8 mouse cellular contexts compared by ENCODE assay signal in the genomic region with DNA sequence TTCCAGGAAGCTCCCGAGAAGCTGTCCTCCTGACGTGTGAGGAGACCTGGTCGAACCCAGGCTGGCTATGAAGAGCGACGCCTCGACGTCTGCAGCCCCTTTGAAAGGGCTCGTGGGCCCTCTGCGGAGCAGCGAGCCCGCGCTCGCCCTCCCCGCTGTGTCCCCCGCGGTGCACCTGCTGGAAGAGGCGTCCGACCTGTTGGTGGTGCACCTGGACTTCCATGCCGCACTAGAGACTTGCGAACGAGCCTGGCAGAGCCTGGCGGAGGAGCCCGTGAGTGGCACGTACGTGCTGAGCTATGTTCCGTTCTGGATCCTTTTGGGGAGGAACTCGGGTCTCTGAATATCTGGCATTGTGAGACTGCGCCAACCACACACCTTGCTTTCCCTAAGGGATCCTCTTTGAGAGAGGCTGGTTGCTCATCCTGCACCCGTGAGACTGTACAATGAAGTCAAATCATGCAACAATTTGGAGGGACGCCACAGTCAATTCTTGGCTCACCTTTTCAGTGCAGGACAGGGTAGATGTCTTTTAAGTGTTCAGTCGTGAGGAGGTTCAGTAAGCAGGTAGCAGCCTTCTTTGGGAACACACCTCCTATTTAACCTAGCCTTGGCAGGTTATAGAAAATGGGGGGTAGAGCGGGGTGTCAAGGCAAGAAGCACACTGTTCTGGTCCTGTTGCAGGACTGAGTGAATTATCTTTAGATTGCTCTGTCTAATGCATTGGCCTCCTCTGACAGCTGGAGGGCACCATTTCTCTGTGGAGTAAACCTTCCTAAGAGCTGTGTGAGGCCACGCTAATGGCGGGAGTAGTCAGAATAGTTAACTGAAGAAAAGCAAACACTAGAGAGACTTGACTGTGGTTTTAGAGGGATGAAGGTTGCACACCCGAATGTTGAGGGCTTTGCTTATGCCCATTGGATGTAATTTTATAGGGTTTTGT. TPM values are rescaled to one million over a fixed set of nuclear protein-coding genes. Genes with fewer than 3 reads are reported as not detected.
DNase-seq lines count a peak whose midpoint lies in the region; ATAC-seq lines count a peak whose summit lies in the region.

No protein-coding gene starts in this region.

- no peaks in the 10 kb centered on the region for H3K9me3 ChIP-seq in forebrain, embryonic 10.5 days
- no peaks in the 10 kb centered on the region for H3K9me3 ChIP-seq in hindbrain, embryonic 11.5 days (ENCODE audit: control insufficient read depth, low read length)

- peak; percentile 57 to 83 for DNase-seq in adrenal gland, adult (ENCODE audit: inconsistent age in 2 of 2, low spot score in 1 of 2)
- DNase-seq in adrenal gland, postnatal 4 days (ENCODE audit: low spot score in 2 of 2): no peak
- DNase-seq in c-Kit-positive CD71-positive TER-119-negative erythroid progenitor cells, embryonic 14.5 days (ENCODE audit: low read depth): peak; percentile 76
- peak; percentile 32 for DNase-seq in forebrain, embryonic 10.5 days (ENCODE audit: extremely low spot score, low spot score)
- DNase-seq in hindbrain, embryonic 11.5 days (ENCODE audit: low spot score): peak; percentile 57
- peak; percentile 10 to 20 for DNase-seq in layer of hippocampus, postnatal 36 days
- DNase-seq in lung, postnatal 4 days: peak; percentile 59 to 78
- peak; percentile 52 for DNase-seq in right cerebral cortex, postnatal 14 days

- H3K4me2 ChIP-seq in hindbrain, embryonic 11.5 days (replicated peaks; ENCODE audit: low read depth, low read length): peak overlapping the region; percentile 93

- H3K36me3 ChIP-seq in forebrain, embryonic 10.5 days (replicated peaks): peaks cover 18% of the 10 kb centered on the region
- H3K36me3 ChIP-seq in hindbrain, embryonic 11.5 days (ENCODE audit: control insufficient read depth, insufficient read depth, low read length): no peaks in the 10 kb centered on the region

- peak overlapping the region; percentile 76 for H3K4me3 ChIP-seq in forebrain, embryonic 10.5 days
- peak overlapping the region; percentile 53 for H3K4me3 ChIP-seq in hindbrain, embryonic 11.5 days (ENCODE audit: low read depth, low read length)

- H3K4me1 ChIP-seq in forebrain, embryonic 10.5 days: peaks cover 29% of the 10 kb centered on the region
- H3K4me1 ChIP-seq in hindbrain, embryonic 11.5 days (replicated peaks; ENCODE audit: control insufficient read depth, insufficient read depth, low read length): no peaks in the 10 kb centered on the region; the same call in 1 of the 2 replicates

- peak overlapping the region; percentile 84 for H3K27ac ChIP-seq in forebrain, embryonic 10.5 days
- no peak overlapping the region for H3K27ac ChIP-seq in hindbrain, embryonic 11.5 days (ENCODE audit: low read depth, low read length)

- H3K27me3 ChIP-seq in forebrain, embryonic 10.5 days (ENCODE audit: poor library complexity, severe bottlenecking): no peaks in the 10 kb centered on the region
- no peaks in the 10 kb centered on the region for H3K27me3 ChIP-seq in hindbrain, embryonic 11.5 days (ENCODE audit: control insufficient read depth, insufficient read depth, low read length)

- peak; percentile 75 for ATAC-seq in hindbrain, embryonic 11.5 days (ENCODE audit: low FRiP score)

- peak overlapping the region; percentile 54 for H3K9ac ChIP-seq in hindbrain, embryonic 11.5 days (ENCODE audit: low read depth, low read length)

- WGBS in forebrain, embryonic 10.5 days: 4% methylated on average over 35 of the region's 35 CpGs
- 4% methylated on average over 35 of the region's 35 CpGs for WGBS in hindbrain, embryonic 11.5 days

RNA-seq across cellular contexts. Expression of a gene that starts 1.0 kb away (rescaled TPM):
- 10 to 100 TPM; 13.4 TPM for total RNA-seq in adrenal gland, postnatal 4 days (2021)
- polyA plus RNA-seq in forebrain, embryonic 10.5 days (2016; fragmentation: Nextera tagmentation; extraction: Ambion mirVana): 8.0 and 10.3 TPM in 2 replicates
- polyA plus RNA-seq in hindbrain, embryonic 11.5 days (2014; fragmentation: Nextera tagmentation; extraction: Ambion mirVana): 5.7 and 6.4 TPM in 2 replicates
- 10 to 100 TPM; 11.6 to 11.9 TPM for total RNA-seq in layer of hippocampus, postnatal 36 days (2021)

RNA-seq across cellular contexts. Expression of a gene that starts 26.0 kb away (rescaled TPM):
- 1 to 10 TPM; 1.8 to 2.6 TPM for total RNA-seq in adrenal gland, postnatal 4 days (2021)
- polyA plus RNA-seq in forebrain, embryonic 10.5 days (2016; fragmentation: Nextera tagmentation; extraction: Ambion mirVana): 0.40 and 0.54 TPM in 2 replicates
- 0.54 and 0.60 TPM in 2 replicates for polyA plus RNA-seq in hindbrain, embryonic 11.5 days (2014; fragmentation: Nextera tagmentation; extraction: Ambion mirVana)
- total RNA-seq in layer of hippocampus, postnatal 36 days (2021): 1 to 10 TPM; 4.9 to 6.9 TPM

RNA-seq across cellular contexts. Expression of a gene that starts 53.7 kb away (rescaled TPM):
- 10 to 100 TPM; 71.0 to 71.9 TPM for total RNA-seq in adrenal gland, postnatal 4 days (2021)
- polyA plus RNA-seq in forebrain, embryonic 10.5 days (2016; fragmentation: Nextera tagmentation; extraction: Ambion mirVana): 8.4 and 9.0 TPM in 2 replicates
- 17.1 and 27.4 TPM in 2 replicates for polyA plus RNA-seq in hindbrain, embryonic 11.5 days (2014; fragmentation: Nextera tagmentation; extraction: Ambion mirVana)
- total RNA-seq in layer of hippocampus, postnatal 36 days (2021): 100 to 1,000 TPM in 1 of 2 experiments, 10 to 100 TPM in 1; 88.3 to 103 TPM

Comparison
In these comparisons a context has a peak if more than half of its experiments do, and no peak if none do; other contexts are left out.
1. DNase-seq: peak in adrenal gland, adult (2 of 2), c-Kit-positive CD71-positive TER-119-negative erythroid progenitor cells, embryonic 14.5 days (single experiment), forebrain, embryonic 10.5 days (single experiment), hindbrain, embryonic 11.5 days (single experiment), layer of hippocampus, postnatal 36 days (2 of 2), lung, postnatal 4 days (2 of 2) and right cerebral cortex, postnatal 14 days (single experiment); none in adrenal gland, postnatal 4 days (0 of 2).